15 mouse cellular contexts compared by ENCODE assay signal in genomic region chrX:99632211-99632775, GRCm38 (mm10).
DNase-seq lines count a peak whose midpoint lies in the region; ATAC-seq and TF ChIP-seq lines count a peak whose summit lies in the region.
"Had no signal": no experiment of that assay in that cellular context is flagged by ENCODE, and none has a peak within 500 bp of the region (broad histone marks: within the 10 kb centered on the region; RNA-seq: fewer than 3 reads in every experiment).

No protein-coding gene starts in this region.

- H3K4me1 ChIP-seq in kidney, adult 2 months (ENCODE audit: control insufficient read depth, insufficient read depth, low read length): no peaks in the 10 kb centered on the region
- H3K4me1 ChIP-seq in kidney, embryonic 14.5 days (ENCODE audit: control insufficient read depth, insufficient read depth, low read length): no peaks in the 10 kb centered on the region
- H3K4me1 ChIP-seq in hindbrain, embryonic 10.5 days (replicated peaks): no peaks in the 10 kb centered on the region
- H3K4me1 ChIP-seq: forebrain, embryonic 15.5 days; heart, embryonic 10.5 days; intestine, embryonic 15.5 days had no signal

- H3K36me3 ChIP-seq in kidney, adult 2 months (ENCODE audit: control insufficient read depth, insufficient read depth, low read length): no peaks in the 10 kb centered on the region
- no peaks in the 10 kb centered on the region for H3K36me3 ChIP-seq in kidney, embryonic 14.5 days (ENCODE audit: control insufficient read depth, insufficient read depth, low read length)
- H3K36me3 ChIP-seq in hindbrain, embryonic 10.5 days: no peaks in the 10 kb centered on the region
- H3K36me3 ChIP-seq: forebrain, embryonic 15.5 days; heart, embryonic 10.5 days; intestine, embryonic 15.5 days had no signal

- TF ChIP-seq CTCF in kidney, adult 2 months (conservative IDR thresholded peaks at IDR 0.05; ENCODE audit: insufficient read depth, insufficient read length, low read depth, low read length): no peak

- H3K27me3 ChIP-seq in kidney, adult 2 months (replicated peaks; ENCODE audit: control insufficient read depth, insufficient read depth, low read length): no peaks in the 10 kb centered on the region
- no peaks in the 10 kb centered on the region for H3K27me3 ChIP-seq in kidney, embryonic 14.5 days (ENCODE audit: control insufficient read depth, insufficient read depth, low read length)
- H3K27me3 ChIP-seq in hindbrain, embryonic 10.5 days (ENCODE audit: insufficient read depth, poor library complexity, severe bottlenecking): peaks cover 80% of the 10 kb centered on the region
- H3K27me3 ChIP-seq: forebrain, embryonic 15.5 days had no signal

- H3K9me3 ChIP-seq in kidney, embryonic 14.5 days (ENCODE audit: control insufficient read depth, low read length): no peaks in the 10 kb centered on the region
- no peaks in the 10 kb centered on the region for H3K9me3 ChIP-seq in hindbrain, embryonic 10.5 days
- H3K9me3 ChIP-seq: forebrain, embryonic 15.5 days; heart, embryonic 10.5 days; intestine, embryonic 15.5 days had no signal

- no peak overlapping the region; the same call in 1 of the 2 replicates for H3K27ac ChIP-seq in kidney, adult 2 months (ENCODE audit: insufficient read depth, low read depth, low read length)
- no peak overlapping the region for H3K27ac ChIP-seq in kidney, embryonic 14.5 days (ENCODE audit: low read depth, low read length)
- H3K27ac ChIP-seq in hindbrain, embryonic 10.5 days: no peak overlapping the region
- H3K27ac ChIP-seq: forebrain, embryonic 15.5 days; heart, embryonic 10.5 days; intestine, embryonic 15.5 days; macrophage had no signal

- DNase-seq in kidney, adult 2 months: peak; percentile 91
- DNase-seq in ZHBTc4 (ENCODE audit: low read depth, low spot score): peak; percentile 51
- DNase-seq in brain, adult 2 months (ENCODE audit: low read depth, low spot score): peak; percentile 6
- DNase-seq in lung, postnatal 10 days: peak; percentile 46
- DNase-seq in hindbrain, embryonic 10.5 days (ENCODE audit: low spot score): no peak
- DNase-seq: cerebellum, adult 11-12 months; gastrocnemius, postnatal 10 days; heart, postnatal 4 days had no signal

- no peak for TF ChIP-seq POLR2A in kidney, adult 2 months (IDR thresholded peaks at IDR 0.05; ENCODE audit: low read depth, low read length)

- 53% methylated on average over 2 of the region's 2 CpGs for WGBS in kidney, adult 2 months
- WGBS in kidney, embryonic 14.5 days: 87% methylated on average over 2 of the region's 2 CpGs
- WGBS in hindbrain, embryonic 10.5 days: 71% methylated on average over 2 of the region's 2 CpGs

- no peak overlapping the region for H3K4me3 ChIP-seq in kidney, adult 2 months (ENCODE audit: insufficient read depth, low read depth, low read length)
- no peak overlapping the region for H3K4me3 ChIP-seq in kidney, embryonic 14.5 days (ENCODE audit: low read length)
- H3K4me3 ChIP-seq in hindbrain, embryonic 10.5 days: no peak overlapping the region
- H3K4me3 ChIP-seq: forebrain, embryonic 15.5 days; heart, embryonic 10.5 days; intestine, embryonic 15.5 days had no signal

- no peak overlapping the region for H3K9ac ChIP-seq in kidney, embryonic 14.5 days (ENCODE audit: low read depth, low read length)
- H3K9ac ChIP-seq: forebrain, embryonic 15.5 days; intestine, embryonic 15.5 days had no signal

- no peak for ATAC-seq in kidney, embryonic 14.5 days (ENCODE audit: low FRiP score, low TSS enrichment)
- ATAC-seq in activated CD4-positive, CD25-positive, alpha-beta regulatory T cell, adult 4 months: no peak
- ATAC-seq: forebrain, embryonic 15.5 days; intestine, embryonic 15.5 days had no signal

- no peak overlapping the region for H3K4me2 ChIP-seq in kidney, embryonic 14.5 days (replicated peaks; ENCODE audit: low read depth, low read length)
- H3K4me2 ChIP-seq: forebrain, embryonic 15.5 days; intestine, embryonic 15.5 days; liver, embryonic 11.5 days had no signal
